Mouse (Mus musculus) kidney, postnatal 0 days (tissue): ENCODE data around the gene Olfr735. TPM values are rescaled to one million over a fixed set of nuclear protein-coding genes. Genes with fewer than 3 reads are reported as not detected.

ENCODE experiments used
- ATAC-seq: fragments of 200-750 bp; cut with Nextera tagmentation; replicated peaks from 2 replicates; pipeline ENCODE4 v1.8.0; 2017; ENCODE audit warnings: low read depth, moderate number of reproducible peaks, moderate TSS enrichment, moderate library complexity; ENCODE audit not compliant: low FRiP score
- DNase-seq: peaks from one replicate; pipeline ENCODE4 v3.0.0-alpha.2; 2016; ENCODE audit warnings: low spot score
- H3K27ac ChIP-seq: fragments of 300-500 bp; sonication (generic); 2 replicates; pipeline ENCODE4 v1.5.1; 2014; ENCODE audit warnings: mild to moderate bottlenecking
- H3K27me3 ChIP-seq: fragments of 300-500 bp; sonication (generic); 2 replicates; pipeline ENCODE4 v1.6.1; 2014; ENCODE audit warnings: low read length, mixed read lengths; ENCODE audit not compliant: insufficient read depth
- H3K36me3 ChIP-seq: fragments of 300-500 bp; sonication (generic); 2 replicates; pipeline ENCODE4 v1.6.1; 2014; ENCODE audit warnings: low read length, mixed read lengths; ENCODE audit not compliant: insufficient read depth
- H3K4me1 ChIP-seq: fragments of 300-500 bp; sonication (generic); replicated peaks from 2 replicates; pipeline ENCODE4 v1.6.1; 2014; ENCODE audit warnings: antibody characterized with exemption, low read length, mixed read lengths; ENCODE audit not compliant: insufficient read depth
- H3K4me2 ChIP-seq: fragments of 300-500 bp; sonication (generic); 2 replicates; pipeline ENCODE4 v1.6.1; 2014; ENCODE audit warnings: mild to moderate bottlenecking, low read length, moderate library complexity, mixed read lengths
- H3K4me3 ChIP-seq: fragments of 300-500 bp; sonication (generic); replicated peaks from 2 replicates; pipeline ENCODE4 v1.5.1; 2014; ENCODE audit warnings: low read depth, low read length
- H3K9ac ChIP-seq: fragments of 300-500 bp; sonication (generic); 2 replicates; pipeline ENCODE4 v1.6.1; 2014; ENCODE audit warnings: low read depth, low read length
- H3K9me3 ChIP-seq: fragments of 300-500 bp; sonication (generic); replicated peaks from 2 replicates; pipeline ENCODE4 v1.6.1; 2016; ENCODE audit warnings: low read length, inconsistent platforms, mixed read lengths
- CTCF ChIP-seq: IDR thresholded peaks from 2 replicates; pipeline ENCODE4 v1.5.1; 2016; ENCODE audit warnings: antibody characterized with exemption, low read depth, mild to moderate bottlenecking, moderate library complexity
- WGBS: fragments of 180-500 bp; shearing (Covaris S2); extraction: QIAGEN DNeasy Blood & Tissue Kit; methylation state at CpG from one replicate; pipeline ENCODE4 v1.1.7; 2014; 5-methylcytosine and 5-hydroxymethylcytosine counted together
- polyA plus RNA-seq: library from polyadenylated mRNA; unstranded; fragments of >200 nt; fragmentation: Nextera tagmentation; extraction: Ambion mirVana; gene quantifications from 2 replicates; pipeline ENCODE4 v1.2.1, GENCODE M21; 2015

Gene Olfr735
- not detected in 2 replicates for polyA plus RNA-seq

- Histone ChIP-seq H3K27me3 (no peaks in the 10 kb centered on the region), H3K4me3 (no peak within 1 kb of the TSS), H3K9me3 (no peaks in the 10 kb centered on the region), H3K4me1 (no peaks in the 10 kb centered on the region), H3K4me2 (no peak within 1 kb of the TSS), H3K36me3 (no peaks in the 10 kb centered on the region), H3K27ac (no peak within 1 kb of the TSS), H3K9ac (no peak within 1 kb of the TSS)
- DNase-seq (no peak), ATAC-seq (no peak)
- 84% methylated on average over 2 of the region's 2 CpGs for WGBS
- no peak for TF ChIP-seq CTCF
These were observed at the start of gene Olfr735 for GRCm38 (mm10) chr14:50348796-50349195. Gene Olfr735 (minus strand): TSS chr14:50348872.

DNA sequence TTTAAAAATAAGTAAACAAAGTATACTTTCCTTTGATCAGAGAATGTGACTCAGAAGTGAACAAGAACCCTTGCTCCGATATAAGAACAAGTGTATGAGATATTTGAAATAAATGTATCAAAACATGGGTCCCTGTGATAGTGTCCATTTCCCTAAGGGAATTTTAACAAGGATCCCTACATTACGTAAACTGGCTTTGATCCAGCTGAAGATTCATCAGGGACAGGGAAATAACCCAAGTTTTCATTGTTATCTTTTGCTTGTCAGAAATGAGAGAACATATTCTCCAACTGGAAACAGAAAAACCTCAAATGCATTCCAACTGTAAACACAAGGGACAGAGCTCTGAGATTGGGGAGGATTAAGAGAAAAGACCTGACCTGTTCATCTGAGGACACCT is 32.2 kb upstream of the Olfr735 start, which contains the start of gene Olfr736:
Olfr736 (plus strand) TSS at position 301 of the 400 bp plus-strand sequence.
- Histone ChIP-seq H3K27ac (no peak within 1 kb of the TSS), H3K36me3 (no peaks in the 10 kb centered on the region), H3K4me2 (no peak within 1 kb of the TSS), H3K4me3 (no peak within 1 kb of the TSS), H3K4me1 (no peaks in the 10 kb centered on the region), H3K9ac (no peak within 1 kb of the TSS), H3K27me3 (no peaks in the 10 kb centered on the region), H3K9me3 (no peaks in the 10 kb centered on the region)
- DNase-seq (no peak), ATAC-seq (no peak)
- 83% methylated on average over 2 of the region's 2 CpGs for WGBS
- no peak for TF ChIP-seq CTCF

- no peak for DNase-seq
- Histone ChIP-seq H3K9me3 (no peaks in the 10 kb centered on the region), H3K27me3 (no peaks in the 10 kb centered on the region), H3K9ac (no peak overlapping the region), H3K4me2 (no peak overlapping the region), H3K4me3 (no peak overlapping the region), H3K36me3 (no peaks in the 10 kb centered on the region), H3K27ac (no peak overlapping the region), H3K4me1 (no peaks in the 10 kb centered on the region)
- 79% methylated on average over 2 of the region's 2 CpGs for WGBS
- no peak for TF ChIP-seq CTCF
- no peak for ATAC-seq
These were observed 14.9 kb upstream of the Olfr735 start for GRCm38 (mm10) chr14:50363561-50363960.

DNA sequence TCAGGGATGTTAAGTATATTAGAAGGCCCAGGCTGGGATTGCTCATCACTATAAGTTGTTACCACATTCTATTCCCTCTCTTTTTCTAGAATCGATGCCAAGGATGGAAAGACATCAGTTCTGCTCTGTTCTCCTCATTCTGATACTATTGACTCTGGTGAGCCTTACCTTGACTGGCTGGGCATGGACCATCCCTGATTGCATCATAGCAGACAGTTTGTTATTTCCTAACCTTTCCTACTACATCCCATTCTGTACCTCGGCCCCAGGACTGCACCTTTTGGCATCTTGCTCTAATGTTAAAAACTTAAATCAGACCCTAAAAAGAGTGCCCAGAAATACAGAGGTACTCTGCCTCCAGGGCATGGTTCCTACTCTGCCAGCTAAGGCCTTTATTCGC is 11.8 kb upstream of the Olfr735 start:
- H3K9ac ChIP-seq, result no peak overlapping the region

GRCm38 (mm10) chr14:50357593-50357992 is 8.9 kb upstream of the Olfr735 start, which contains the start of gene Tlr11:
Gene Tlr11 (plus strand): TSS chr14:50357914.
- no peak within 1 kb of the TSS for H3K4me2 ChIP-seq
- no peaks in the 10 kb centered on the region for H3K36me3 ChIP-seq
- H3K27me3 ChIP-seq, result no peaks in the 10 kb centered on the region
- ATAC-seq (no peak), DNase-seq (no peak)
- no peak within 1 kb of the TSS for H3K27ac ChIP-seq
- H3K9me3 ChIP-seq, result no peaks in the 10 kb centered on the region
- H3K4me1 ChIP-seq, result no peaks in the 10 kb centered on the region
- TF ChIP-seq CTCF, result no peak
- no peak within 1 kb of the TSS for H3K9ac ChIP-seq
- H3K4me3 ChIP-seq, result no peak within 1 kb of the TSS
- 68% methylated on average over 2 of the region's 2 CpGs for WGBS

More for the DNA sequence above, 11.8 kb upstream of the Olfr735 start:
- TF ChIP-seq CTCF, result no peak
- no peak for ATAC-seq
- DNase-seq, result no peak
- WGBS, result 84% methylated on average over 3 of the region's 3 CpGs
- H3K27ac ChIP-seq, result no peak overlapping the region
- H3K36me3 ChIP-seq, result no peaks in the 10 kb centered on the region
- no peak overlapping the region for H3K4me3 ChIP-seq
- H3K9me3 ChIP-seq, result no peaks in the 10 kb centered on the region
- H3K4me2 ChIP-seq, result no peak overlapping the region
- no peaks in the 10 kb centered on the region for H3K4me1 ChIP-seq
- H3K27me3 ChIP-seq, result no peaks in the 10 kb centered on the region

DNA sequence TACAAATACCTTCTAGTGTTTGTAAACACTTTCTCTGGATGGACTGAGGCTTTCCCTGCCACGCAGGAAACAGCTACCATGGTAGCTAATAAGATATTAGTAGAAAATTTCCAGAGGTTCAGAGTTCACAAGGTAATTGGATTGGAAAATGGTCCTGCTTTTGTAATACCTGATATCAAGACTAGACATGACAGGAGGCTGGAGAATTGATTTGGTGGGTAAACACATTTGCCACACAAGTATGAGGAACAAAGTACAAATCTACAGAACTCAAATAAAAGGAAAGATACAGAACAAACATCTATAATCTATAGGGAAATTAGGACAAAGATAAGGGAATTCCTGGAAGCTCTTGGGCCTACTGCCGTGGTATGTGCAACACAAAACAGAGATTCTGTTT is 8.1 kb upstream of the Olfr735 start:
- H3K9me3 ChIP-seq, result no peaks in the 10 kb centered on the region
- no peaks in the 10 kb centered on the region for H3K4me1 ChIP-seq
- H3K4me2 ChIP-seq, result no peak overlapping the region
- DNase-seq (no peak), ATAC-seq (no peak)
- no peak overlapping the region for H3K4me3 ChIP-seq
- no peak overlapping the region for H3K27ac ChIP-seq
- H3K36me3 ChIP-seq, result no peaks in the 10 kb centered on the region
- TF ChIP-seq CTCF, result no peak
- 79% methylated on average over 2 of the region's 2 CpGs for WGBS
- H3K9ac ChIP-seq, result no peak overlapping the region
- no peaks in the 10 kb centered on the region for H3K27me3 ChIP-seq

- H3K27ac ChIP-seq, result no peak overlapping the region
- 37% methylated on average over 3 of the region's 3 CpGs for WGBS
These were observed 3.8 kb upstream of the Olfr735 start for GRCm38 (mm10) chr14:50352438-50352837.

More at GRCm38 (mm10) chr14:50352438-50352837, 3.8 kb upstream of the Olfr735 start:
- no peaks in the 10 kb centered on the region for H3K9me3 ChIP-seq
- H3K36me3 ChIP-seq, result no peaks in the 10 kb centered on the region
- no peaks in the 10 kb centered on the region for H3K27me3 ChIP-seq
- ATAC-seq (peak; percentile 59; the same call in 1 of the 2 replicates), DNase-seq (no peak)
- H3K4me1 ChIP-seq, result no peaks in the 10 kb centered on the region
- H3K4me3 ChIP-seq, result no peak overlapping the region
- H3K4me2 ChIP-seq, result no peak overlapping the region
- no peak overlapping the region for H3K9ac ChIP-seq
- peak; percentile 66 for TF ChIP-seq CTCF
